Mouse (Mus musculus) CH12.LX (cell line): ENCODE results near the gene Dusp5. TPM values are rescaled to one million over a fixed set of nuclear protein-coding genes. Genes with fewer than 3 reads are reported as not detected.

ENCODE experiments used
- DNase-seq: peaks from one replicate; pipeline ENCODE4 v3.0.0-alpha.2; 2013; ENCODE audit errors: extremely low read depth
- H3K27ac ChIP-seq: 2 replicates; pipeline ENCODE4 v1.5.1; 2012; ENCODE audit warnings: low read depth, mild to moderate bottlenecking, control low read depth, moderate library complexity; ENCODE audit not compliant: insufficient read depth
- H3K27me3 ChIP-seq: replicated peaks from 2 replicates; pipeline ENCODE3; 2012; ENCODE audit warnings: inconsistent platforms
- H3K36me3 ChIP-seq, 2 experiments: replicated peaks in 1 of 2; 2 replicates each; pipeline versions ENCODE3 to v1.6.1; 2012; ENCODE audit warnings: inconsistent platforms in 1 of 2, low read length in 1 of 2, mild to moderate bottlenecking in 1 of 2, mixed read lengths in 1 of 2, moderate library complexity in 1 of 2; ENCODE audit not compliant: control insufficient read depth in 1 of 2, insufficient read depth in 1 of 2
- H3K4me1 ChIP-seq, 2 experiments: 2 replicates each; pipeline ENCODE4 v1.6.1; 2012; ENCODE audit warnings: inconsistent platforms in 1 of 2, moderate library complexity in 1 of 2; ENCODE audit not compliant: insufficient read depth in 2 of 2, control insufficient read depth in 1 of 2
- H3K4me2 ChIP-seq: 2 replicates; pipeline ENCODE4 v1.6.1; 2012; ENCODE audit warnings: low read depth, mild to moderate bottlenecking, control low read depth; ENCODE audit not compliant: poor library complexity, insufficient read depth, severe bottlenecking
- H3K4me3 ChIP-seq, 3 experiments: fragments of 150-350 bp in 1 of 3; sonication (generic) in 1 of 3; replicated peaks in 1 of 3; 2 replicates each; pipeline versions ENCODE3 to v1.5.1; 2011 to 2012; ENCODE audit warnings: low read depth in 2 of 3, low read length in 2 of 3, mild to moderate bottlenecking in 2 of 3, moderate library complexity in 2 of 3, control low read depth in 1 of 3, improper control_type of control experiment in 1 of 3, inconsistent platforms in 1 of 3, mixed read lengths in 1 of 3; ENCODE audit not compliant: poor library complexity in 1 of 3
- H3K79me2 ChIP-seq: replicated peaks from 2 replicates; pipeline ENCODE4 v1.6.1; 2012; ENCODE audit warnings: mild to moderate bottlenecking, moderate library complexity; ENCODE audit not compliant: control insufficient read depth, poor library complexity, insufficient read depth, severe bottlenecking; ENCODE audit errors: extremely low read depth
- H3K9ac ChIP-seq: 2 replicates; pipeline ENCODE4 v1.6.1; 2012; ENCODE audit warnings: low read depth, mild to moderate bottlenecking, control low read depth, moderate library complexity; ENCODE audit not compliant: insufficient read depth
- H3K9me3 ChIP-seq: replicated peaks from 2 replicates; pipeline ENCODE3; 2012; ENCODE audit warnings: low read length, inconsistent platforms, mixed read lengths
- BHLHE40 ChIP-seq: IDR thresholded peaks from 2 replicates; pipeline ENCODE4 v1.6.1; 2011; ENCODE audit warnings: mild to moderate bottlenecking, low read depth, low read length, improper control_type of control experiment
- CTCF ChIP-seq, 2 experiments: IDR thresholded peaks in 1 of 2; conservative IDR thresholded peaks in 1 of 2; 2 replicates each; pipeline ENCODE4 v1.5.1; 2011 to 2012; ENCODE audit warnings: low read depth in 2 of 2, low read length in 2 of 2, improper control_type of control experiment in 1 of 2, inconsistent platforms in 1 of 2, mild to moderate bottlenecking in 1 of 2, moderate library complexity in 1 of 2
- ETS1 ChIP-seq: conservative IDR thresholded peaks from 2 replicates; pipeline ENCODE4 v1.6.1; 2012; ENCODE audit warnings: low read depth, mild to moderate bottlenecking, inconsistent platforms, low read length, improper control_type of control experiment, moderate library complexity
- GABPA ChIP-seq: IDR thresholded peaks from 2 replicates; pipeline ENCODE4 v1.6.1; 2012; ENCODE audit warnings: low read depth, low read length, improper control_type of control experiment, inconsistent platforms; ENCODE audit not compliant: insufficient replicate concordance
- JUND ChIP-seq: conservative IDR thresholded peaks from 2 replicates; pipeline ENCODE4 v1.6.1; 2011; ENCODE audit warnings: low read depth, low read length, improper control_type of control experiment
- KAT2A ChIP-seq: IDR thresholded peaks from 2 replicates; pipeline ENCODE4 v1.6.1; 2012; ENCODE audit warnings: low read length, improper control_type of control experiment, inconsistent platforms; ENCODE audit not compliant: insufficient replicate concordance
- MAZ ChIP-seq: IDR thresholded peaks from 2 replicates; pipeline ENCODE4 v1.6.1; 2012; ENCODE audit warnings: low read depth, mild to moderate bottlenecking, inconsistent platforms, low read length, improper control_type of control experiment, moderate library complexity
- MEF2A ChIP-seq: IDR thresholded peaks from 2 replicates; pipeline ENCODE4 v1.6.1; 2014; ENCODE audit warnings: low read depth, mild to moderate bottlenecking, inconsistent platforms, low read length, improper control_type of control experiment, borderline replicate concordance
- MXI1 ChIP-seq: IDR thresholded peaks from 2 replicates; pipeline ENCODE4 v1.6.1; 2011; ENCODE audit warnings: mild to moderate bottlenecking, low read depth, low read length, improper control_type of control experiment
- MYC ChIP-seq: IDR thresholded peaks from 2 replicates; pipeline ENCODE4 v1.6.1; 2011; ENCODE audit warnings: low read depth, mild to moderate bottlenecking, improper control_type of control experiment, low read length
- NELFE ChIP-seq: IDR thresholded peaks from 2 replicates; pipeline ENCODE4 v1.6.1; 2011; ENCODE audit warnings: low read depth, low read length, improper control_type of control experiment
- POLR2AphosphoS2 ChIP-seq: IDR thresholded peaks from 2 replicates; pipeline ENCODE4 v1.6.1; 2011; ENCODE audit warnings: low read depth, low read length, improper control_type of control experiment
- RAD21 ChIP-seq: IDR thresholded peaks from 2 replicates; pipeline ENCODE4 v1.6.1; 2011; ENCODE audit warnings: low read depth, mild to moderate bottlenecking, low read length, improper control_type of control experiment, moderate library complexity
- RCOR1 ChIP-seq: conservative IDR thresholded peaks from 2 replicates; pipeline ENCODE4 v1.6.1; 2012; ENCODE audit warnings: low read depth, mild to moderate bottlenecking, inconsistent platforms, low read length, improper control_type of control experiment
- SIN3A ChIP-seq: IDR thresholded peaks from 2 replicates; pipeline ENCODE4 v1.6.1; 2012; ENCODE audit warnings: low read length, improper control_type of control experiment, inconsistent platforms
- TBP ChIP-seq: conservative IDR thresholded peaks from 2 replicates; pipeline ENCODE4 v1.6.1; 2011; ENCODE audit warnings: low read depth, low read length, improper control_type of control experiment
- UBTF ChIP-seq: IDR thresholded peaks from 2 replicates; pipeline ENCODE4 v1.6.1; 2012; ENCODE audit warnings: low read depth, mild to moderate bottlenecking, inconsistent platforms, low read length, improper control_type of control experiment, moderate library complexity
- USF1 ChIP-seq: IDR thresholded peaks from 2 replicates; pipeline ENCODE4 v1.6.1; 2014; ENCODE audit warnings: low read depth, mild to moderate bottlenecking, inconsistent platforms, low read length, improper control_type of control experiment
- ZKSCAN1 ChIP-seq: IDR thresholded peaks from 2 replicates; pipeline ENCODE4 v1.6.1; 2012; ENCODE audit warnings: low read depth, inconsistent platforms, low read length, improper control_type of control experiment, borderline replicate concordance
- ZNF384 ChIP-seq: IDR thresholded peaks from 2 replicates; pipeline ENCODE4 v1.6.1; 2012; ENCODE audit warnings: low read depth, low read length, improper control_type of control experiment, inconsistent platforms
- dilution Hi-C: fragments of 300-500 bp; cut with MboI; formaldehyde crosslinking; loops from 2 replicates; pipeline ENCODE4 v1.14.3; 2020; ENCODE audit warnings: low sequenced_read_pairs; ENCODE audit not compliant: extremely low pct_unique_long_range_greater_than_20kb, extremely low pct_ligation_motif_present
- in situ Hi-C: fragments of 300-500 bp; cut with MboI; formaldehyde crosslinking; loops from 3 replicates; pipeline ENCODE4 v1.14.3; 2019; ENCODE audit warnings: low sequenced_read_pairs, low pct_ligation_motif_present, low pct_unique_long_range_greater_than_20kb, mixed read lengths
- polyA plus RNA-seq: library from polyadenylated mRNA; unstranded; fragments of >175 nt; gene quantifications from 2 replicates; pipeline ENCODE4 v1.2.1, GENCODE M21; 2012; ENCODE audit warnings: low read depth; ENCODE audit not compliant: insufficient read length
- total RNA-seq, 2 experiments: library from RNA; depleted of rRNA; stranded (reverse); fragments of 300-350 nt in 1 of 2; fragments of >200 nt in 1 of 2; gene quantifications; 2 replicates each; pipeline ENCODE4 v1.2.3; 2012 to 2014

Gene Dusp5
- total and polyA plus RNA-seq, 3 experiments, result 10.6 to 18.2 (median 13.2) TPM

GRCm38 (mm10) chr19:53519981-53520380, 8.9 kb upstream of the Dusp5 start:
- H3K4me2 ChIP-seq, result no peak overlapping the region
- peaks cover 9 to 13% of the 10 kb centered on the region in 2 experiments; a peak in 3 of 4 replicates for H3K4me1 ChIP-seq
- peaks cover 3% of the 10 kb centered on the region for H3K27me3 ChIP-seq
- dilution Hi-C loops, result no loop called here
- no peak for TF ChIP-seq RCOR1
- no peak for TF ChIP-seq ZKSCAN1
- no peak for TF ChIP-seq ZNF384
- no peak for TF ChIP-seq NELFE
- TF ChIP-seq USF1, result no peak
- no peak for TF ChIP-seq MXI1
- no peak for TF ChIP-seq SIN3A
- no peak for TF ChIP-seq KAT2A
- TF ChIP-seq POLR2AphosphoS2, result no peak
- TF ChIP-seq UBTF, result no peak
- TF ChIP-seq MEF2A, result no peak
- no peak for TF ChIP-seq GABPA
- TF ChIP-seq ETS1, result no peak
- no peak for TF ChIP-seq MAZ
- TF ChIP-seq CTCF (conservative IDR thresholded peaks at IDR 0.05 in 1 of 2, IDR thresholded peaks at IDR 0.05 in 1 of 2; ENCODE audit: low read depth in 2 of 2, low read length in 2 of 2), result no peak
- no peak for TF ChIP-seq MYC
- TF ChIP-seq TBP, result no peak
- TF ChIP-seq, all 38 proteins: peak for 0
- in situ Hi-C loops, result no loop called here
- Histone ChIP-seq H3K79me2 (no peaks in the 10 kb centered on the region), H3K9ac (no peak overlapping the region), H3K36me3 (no peaks in the 10 kb centered on the region), H3K9me3 (no peaks in the 10 kb centered on the region), H3K4me3 (no peak overlapping the region), H3K27ac (no peak overlapping the region)
- DNase-seq, result no peak

GRCm38 (mm10) chr19:53521137-53521795, 7.6 kb upstream of the Dusp5 start:
- H3K27ac ChIP-seq, result no peak overlapping the region
- in situ Hi-C loops, result no loop called here
- H3K9me3 ChIP-seq, result no peaks in the 10 kb centered on the region
- H3K36me3 ChIP-seq, result no peaks in the 10 kb centered on the region
- peaks cover 3% of the 10 kb centered on the region for H3K27me3 ChIP-seq
- no peak for TF ChIP-seq RAD21
- no peak for TF ChIP-seq BHLHE40
- TF ChIP-seq JUND, result no peak
- dilution Hi-C loops, result no loop called here
- DNase-seq, result no peak
- no peaks in the 10 kb centered on the region for H3K79me2 ChIP-seq
- H3K4me3 ChIP-seq, result no peak overlapping the region
- H3K9ac ChIP-seq, result no peak overlapping the region
- peaks cover 9 to 13% of the 10 kb centered on the region in 2 experiments; a peak in 3 of 4 replicates for H3K4me1 ChIP-seq
- H3K4me2 ChIP-seq, result no peak overlapping the region
